Mouse (Mus musculus): ENCODE measurements at regions not wholly inside any gene's neighbourhood (a gene's known extent, or its start where the extent isn't known, plus 50 kb on each side); places are given as distances from the start of the nearest gene placed in this dataset.

- TF ChIP-seq CTCF (IDR thresholded peaks at IDR 0.05; ENCODE audit: low read depth, low read length) (no peak), POLR2A (IDR thresholded peaks at IDR 0.05; ENCODE audit: insufficient read depth, low read length) (no peak), EP300 (IDR thresholded peaks at IDR 0.05; ENCODE audit: insufficient read depth, low read depth, low read length) (no peak)
Measured at GRCm38 (mm10) chr15:31104743-31105142, 119.4 kb upstream of the Dap start.

Data from ES-Bruce4 (cell line).